Mouse (Mus musculus) heart, embryonic 13.5 days (tissue): Measurements from ENCODE around the gene Entpd6. TPM values are rescaled to one million over a fixed set of nuclear protein-coding genes. Genes with fewer than 3 reads are reported as not detected.

Experiments used
- ATAC-seq: fragments of 200-750 bp; cut with Nextera tagmentation; 2 replicates; pipeline ENCODE4 v1.8.0; 2017; ENCODE audit warnings: moderate TSS enrichment; ENCODE audit not compliant: insufficient number of reproducible peaks, low FRiP score, low TSS enrichment; ENCODE audit errors: extremely low read depth
- H3K27ac ChIP-seq: fragments of 300-500 bp; sonication (generic); replicated peaks from 2 replicates; pipeline ENCODE4 v1.5.1; 2015; ENCODE audit warnings: moderate library complexity, mild to moderate bottlenecking, inconsistent platforms
- H3K27me3 ChIP-seq: fragments of 300-500 bp; sonication (generic); replicated peaks from 2 replicates; pipeline ENCODE4 v1.6.1; 2015; ENCODE audit warnings: mild to moderate bottlenecking, inconsistent platforms
- H3K36me3 ChIP-seq: fragments of 300-500 bp; sonication (generic); 2 replicates; pipeline ENCODE4 v1.6.1; 2015; ENCODE audit warnings: mild to moderate bottlenecking, inconsistent platforms
- H3K4me1 ChIP-seq: fragments of 300-500 bp; sonication (generic); 2 replicates; pipeline ENCODE4 v1.6.1; 2015; ENCODE audit warnings: inconsistent platforms
- H3K4me2 ChIP-seq: fragments of 300-500 bp; sonication (generic); 2 replicates; pipeline ENCODE4 v1.6.1; 2015; ENCODE audit warnings: inconsistent platforms, mild to moderate bottlenecking, moderate library complexity
- H3K4me3 ChIP-seq: fragments of 300-500 bp; sonication (generic); 2 replicates; pipeline ENCODE4 v1.5.1; 2015; ENCODE audit warnings: moderate library complexity, mild to moderate bottlenecking, inconsistent platforms
- H3K9ac ChIP-seq: fragments of 300-500 bp; sonication (generic); 2 replicates; pipeline ENCODE4 v1.6.1; 2015; ENCODE audit warnings: inconsistent platforms, mild to moderate bottlenecking, moderate library complexity
- H3K9me3 ChIP-seq: fragments of 300-500 bp; sonication (generic); 2 replicates; pipeline ENCODE4 v1.6.1; 2016; ENCODE audit warnings: inconsistent platforms
- WGBS: fragments of 180-500 bp; shearing (Covaris S2); methylation state at CpG from one replicate; pipeline ENCODE4 v1.1.7; 2015; ENCODE audit warnings: mixed read lengths; 5-methylcytosine and 5-hydroxymethylcytosine counted together
- polyA plus RNA-seq: library from polyadenylated mRNA; unstranded; fragments of >200 nt; fragmentation: Nextera tagmentation; extraction: Ambion mirVana; gene quantifications from 2 replicates; pipeline ENCODE4 v1.2.1, GENCODE M21; 2015

Entpd6 gene
- polyA plus RNA-seq, 1 experiment from 2014 or later, result 23.1 TPM

GRCm38 (mm10) chr2:150788768-150789550, 40.1 kb downstream of the Entpd6 start:
- Histone ChIP-seq H3K4me2 (peak overlapping the region; percentile 81), H3K27me3 (no peaks in the 10 kb centered on the region), H3K9ac (peak overlapping the region; percentile 96), H3K27ac (peak overlapping the region; percentile 95), H3K36me3 (peaks cover 38% of the 10 kb centered on the region), H3K9me3 (no peaks in the 10 kb centered on the region), H3K4me1 (peaks cover 44% of the 10 kb centered on the region), H3K4me3 (peak overlapping the region; percentile 92)
- peak; percentile 55; the same call in 1 of the 2 replicates for ATAC-seq
- 23% methylated on average over 4 of the region's 4 CpGs for WGBS

GRCm38 (mm10) chr2:150793320-150793719, 44.5 kb downstream of the Entpd6 start:
- no peak for ATAC-seq
- Histone ChIP-seq H3K4me1 (peaks cover 34% of the 10 kb centered on the region), H3K27me3 (no peaks in the 10 kb centered on the region), H3K9ac (no peak overlapping the region), H3K4me2 (no peak overlapping the region), H3K4me3 (no peak overlapping the region), H3K36me3 (peaks cover 77% of the 10 kb centered on the region), H3K9me3 (no peaks in the 10 kb centered on the region), H3K27ac (no peak overlapping the region)
- WGBS, result 73% methylated on average over 4 of the region's 4 CpGs

GRCm38 (mm10) chr2:150798084-150798483, 49.2 kb downstream of the Entpd6 start:
- H3K4me2 ChIP-seq, result peak overlapping the region; percentile 14; the same call in 1 of the 2 replicates
- peak overlapping the region; percentile 37; the same call in 1 of the 2 replicates for H3K9ac ChIP-seq
- H3K4me3 ChIP-seq, result no peak overlapping the region
- H3K36me3 ChIP-seq, result peaks cover 95% of the 10 kb centered on the region
- peaks cover 19% of the 10 kb centered on the region for H3K4me1 ChIP-seq
- WGBS, result 66% methylated on average over 7 of the region's 7 CpGs
- H3K27ac ChIP-seq, result peak overlapping the region; percentile 46; the same call in 1 of the 2 replicates
- ATAC-seq, result no peak
- no peaks in the 10 kb centered on the region for H3K9me3 ChIP-seq
- H3K27me3 ChIP-seq, result no peaks in the 10 kb centered on the region

GRCm38 (mm10) chr2:150800616-150801015, 51.8 kb downstream of the Entpd6 start:
- 88% methylated on average over 5 of the region's 5 CpGs for WGBS
- H3K27ac ChIP-seq, result no peak overlapping the region
- H3K9me3 ChIP-seq, result no peaks in the 10 kb centered on the region
- H3K27me3 ChIP-seq, result no peaks in the 10 kb centered on the region
- no peak overlapping the region for H3K9ac ChIP-seq
- H3K36me3 ChIP-seq, result peaks cover 95% of the 10 kb centered on the region
- peaks cover 19% of the 10 kb centered on the region for H3K4me1 ChIP-seq
- no peak overlapping the region for H3K4me2 ChIP-seq
- H3K4me3 ChIP-seq, result no peak overlapping the region
- ATAC-seq, result no peak

GRCm38 (mm10) chr2:150803035-150803434, 54.2 kb downstream of the Entpd6 start:
- H3K36me3 ChIP-seq, result peaks cover 98% of the 10 kb centered on the region
- no peak overlapping the region for H3K4me2 ChIP-seq
- no peak overlapping the region for H3K9ac ChIP-seq
- no peak overlapping the region for H3K4me3 ChIP-seq
- H3K4me1 ChIP-seq, result peaks cover 8% of the 10 kb centered on the region
- H3K27me3 ChIP-seq, result no peaks in the 10 kb centered on the region
- H3K27ac ChIP-seq, result no peak overlapping the region
- ATAC-seq, result no peak
- no peaks in the 10 kb centered on the region for H3K9me3 ChIP-seq
- WGBS, result 90% methylated on average over 1 of the region's 1 CpGs

- Histone ChIP-seq H3K4me3 (no peak overlapping the region), H3K36me3 (peaks cover 100% of the 10 kb centered on the region), H3K4me1 (no peaks in the 10 kb centered on the region), H3K4me2 (no peak overlapping the region), H3K27me3 (no peaks in the 10 kb centered on the region), H3K27ac (no peak overlapping the region), H3K9ac (no peak overlapping the region), H3K9me3 (no peaks in the 10 kb centered on the region)
- 79% methylated on average over 6 of the region's 6 CpGs for WGBS
- ATAC-seq, result no peak
Measured at GRCm38 (mm10) chr2:150808381-150808780, 59.5 kb downstream of the Entpd6 start.

GRCm38 (mm10) chr2:150808812-150809211, 60.0 kb downstream of the Entpd6 start:
- no peak overlapping the region for H3K4me2 ChIP-seq
- H3K4me3 ChIP-seq, result no peak overlapping the region
- H3K36me3 ChIP-seq, result peaks cover 100% of the 10 kb centered on the region
- no peaks in the 10 kb centered on the region for H3K27me3 ChIP-seq
- H3K9ac ChIP-seq, result no peak overlapping the region
- 86% methylated on average over 6 of the region's 6 CpGs for WGBS
- H3K9me3 ChIP-seq, result no peaks in the 10 kb centered on the region
- H3K4me1 ChIP-seq, result no peaks in the 10 kb centered on the region
- no peak for ATAC-seq
- no peak overlapping the region for H3K27ac ChIP-seq

- no peak overlapping the region for H3K4me2 ChIP-seq
- H3K4me1 ChIP-seq, result no peaks in the 10 kb centered on the region
- H3K9me3 ChIP-seq, result no peaks in the 10 kb centered on the region
- WGBS, result 63% methylated on average over 5 of the region's 5 CpGs
- H3K9ac ChIP-seq, result no peak overlapping the region
- ATAC-seq, result no peak
- no peak overlapping the region for H3K4me3 ChIP-seq
- no peaks in the 10 kb centered on the region for H3K27me3 ChIP-seq
- no peak overlapping the region for H3K27ac ChIP-seq
- H3K36me3 ChIP-seq, result peaks cover 100% of the 10 kb centered on the region
Measured at GRCm38 (mm10) chr2:150810603-150811002, 61.8 kb downstream of the Entpd6 start.

GRCm38 (mm10) chr2:150812816-150813215, 64.0 kb downstream of the Entpd6 start:
- H3K36me3 ChIP-seq, result peaks cover 100% of the 10 kb centered on the region
- H3K9me3 ChIP-seq, result no peaks in the 10 kb centered on the region
- no peaks in the 10 kb centered on the region for H3K4me1 ChIP-seq
- no peak for ATAC-seq
- H3K4me2 ChIP-seq, result no peak overlapping the region
- no peaks in the 10 kb centered on the region for H3K27me3 ChIP-seq
- H3K9ac ChIP-seq, result no peak overlapping the region
- H3K27ac ChIP-seq, result no peak overlapping the region
- H3K4me3 ChIP-seq, result no peak overlapping the region
- 90% methylated on average over 6 of the region's 6 CpGs for WGBS

GRCm38 (mm10) chr2:150816676-150817402, 68.0 kb downstream of the Entpd6 start:
- Histone ChIP-seq H3K4me3 (no peak overlapping the region), H3K36me3 (peaks cover 100% of the 10 kb centered on the region), H3K9me3 (no peaks in the 10 kb centered on the region), H3K27me3 (no peaks in the 10 kb centered on the region), H3K4me1 (no peaks in the 10 kb centered on the region), H3K27ac (no peak overlapping the region), H3K9ac (no peak overlapping the region), H3K4me2 (no peak overlapping the region)
- no peak for ATAC-seq
- WGBS, result 91% methylated on average over 18 of the region's 18 CpGs

GRCm38 (mm10) chr2:150818742-150819141, 69.9 kb downstream of the Entpd6 start:
- H3K36me3 ChIP-seq, result peaks cover 100% of the 10 kb centered on the region
- H3K27ac ChIP-seq, result no peak overlapping the region
- ATAC-seq, result no peak
- H3K4me3 ChIP-seq, result no peak overlapping the region
- no peak overlapping the region for H3K4me2 ChIP-seq
- 84% methylated on average over 8 of the region's 8 CpGs for WGBS
- H3K4me1 ChIP-seq, result no peaks in the 10 kb centered on the region
- no peaks in the 10 kb centered on the region for H3K9me3 ChIP-seq
- no peaks in the 10 kb centered on the region for H3K27me3 ChIP-seq
- no peak overlapping the region for H3K9ac ChIP-seq
